Mouse (Mus musculus) ES-Bruce4 (cell line): ENCODE measurements around the gene E2f1.

ENCODE experiments used
- CTCF ChIP-seq: IDR thresholded peaks from one replicate; pipeline ENCODE4 v1.8.1; 2011; ENCODE audit warnings: low read depth, low read length
- EP300 ChIP-seq: IDR thresholded peaks from 2 replicates; pipeline ENCODE4 v1.6.1; 2011; ENCODE audit warnings: low read depth, low read length; ENCODE audit not compliant: insufficient read depth
- POLR2A ChIP-seq: IDR thresholded peaks from one replicate; pipeline ENCODE4 v1.8.1; 2011; ENCODE audit warnings: low read length; ENCODE audit not compliant: insufficient read depth

GRCm38 (mm10) chr2:154570666-154571065 lies 974 bp upstream of the E2f1 start:
- TF ChIP-seq CTCF (no peak), POLR2A (no peak), EP300 (no peak)
